Mouse (Mus musculus): ENCODE measurements around the gene Aim2.

Aim2 gene

GRCm38 (mm10) chr1:173389901-173390401 is 39.3 kb downstream of the Aim2 start:
- DNase-seq (ENCODE audit: low spot score in 2 of 2), result no peak

GRCm38 (mm10) chr1:173391754-173392153 is 41.1 kb downstream of the Aim2 start:
- no peak for DNase-seq (ENCODE audit: low spot score in 2 of 2)

GRCm38 (mm10) chr1:173398323-173398970 is 47.8 kb downstream of the Aim2 start:
- peak; percentile 18 to 46 for DNase-seq (ENCODE audit: low spot score in 2 of 2)

- no peak for DNase-seq (ENCODE audit: low spot score in 2 of 2)
Observed at GRCm38 (mm10) chr1:173404696-173405309, 54.1 kb downstream of the Aim2 start.

- no peak for DNase-seq (ENCODE audit: low spot score in 2 of 2)
Observed at GRCm38 (mm10) chr1:173409066-173409465, 58.4 kb downstream of the Aim2 start.

- DNase-seq (ENCODE audit: low spot score in 2 of 2), result no peak
Observed at GRCm38 (mm10) chr1:173411863-173412262, 61.2 kb downstream of the Aim2 start.

GRCm38 (mm10) chr1:173414631-173415030 is 64.0 kb downstream of the Aim2 start:
- DNase-seq (ENCODE audit: low spot score in 2 of 2), result no peak

GRCm38 (mm10) chr1:173418516-173418915 is 67.8 kb downstream of the Aim2 start:
- no peak for DNase-seq (ENCODE audit: low spot score in 2 of 2)

GRCm38 (mm10) chr1:173418936-173419621 is 68.4 kb downstream of the Aim2 start:
- no peak for DNase-seq (ENCODE audit: low spot score in 2 of 2)

- no peak for DNase-seq (ENCODE audit: low spot score in 2 of 2)
Observed at GRCm38 (mm10) chr1:173420374-173420773, 69.7 kb downstream of the Aim2 start.

GRCm38 (mm10) chr1:173426345-173426744 is 75.7 kb downstream of the Aim2 start:
- DNase-seq (ENCODE audit: low spot score in 2 of 2), result no peak

GRCm38 (mm10) chr1:173427385-173427784 is 76.7 kb downstream of the Aim2 start:
- DNase-seq (ENCODE audit: low spot score in 2 of 2), result no peak

- no peak for DNase-seq (ENCODE audit: low spot score in 2 of 2)
Observed at GRCm38 (mm10) chr1:173429995-173430699, 79.5 kb downstream of the Aim2 start.

GRCm38 (mm10) chr1:173432411-173432810 is 81.7 kb downstream of the Aim2 start:
- DNase-seq (ENCODE audit: low spot score in 2 of 2), result no peak

- DNase-seq (ENCODE audit: low spot score in 2 of 2), result no peak
Observed at GRCm38 (mm10) chr1:173437161-173437953, 86.7 kb downstream of the Aim2 start.

- no peak for DNase-seq (ENCODE audit: low spot score in 2 of 2)
Observed at GRCm38 (mm10) chr1:173440681-173441080, 90.0 kb downstream of the Aim2 start.

GRCm38 (mm10) chr1:173441210-173441609 is 90.5 kb downstream of the Aim2 start:
- no peak for DNase-seq (ENCODE audit: low spot score in 2 of 2)

- no peak for DNase-seq (ENCODE audit: low spot score in 2 of 2)
Observed at GRCm38 (mm10) chr1:173443061-173443460, 92.4 kb downstream of the Aim2 start.

GRCm38 (mm10) chr1:173447067-173447466 is 96.4 kb downstream of the Aim2 start:
- DNase-seq (ENCODE audit: low spot score in 2 of 2), result no peak

GRCm38 (mm10) chr1:173450621-173451020 is 99.9 kb downstream of the Aim2 start:
- no peak for DNase-seq (ENCODE audit: low spot score in 2 of 2)

GRCm38 (mm10) chr1:173451665-173452064 is 101.0 kb downstream of the Aim2 start:
- no peak for DNase-seq (ENCODE audit: low spot score in 2 of 2)
